11 mouse cellular contexts compared by ENCODE assay signal in the genomic region with DNA sequence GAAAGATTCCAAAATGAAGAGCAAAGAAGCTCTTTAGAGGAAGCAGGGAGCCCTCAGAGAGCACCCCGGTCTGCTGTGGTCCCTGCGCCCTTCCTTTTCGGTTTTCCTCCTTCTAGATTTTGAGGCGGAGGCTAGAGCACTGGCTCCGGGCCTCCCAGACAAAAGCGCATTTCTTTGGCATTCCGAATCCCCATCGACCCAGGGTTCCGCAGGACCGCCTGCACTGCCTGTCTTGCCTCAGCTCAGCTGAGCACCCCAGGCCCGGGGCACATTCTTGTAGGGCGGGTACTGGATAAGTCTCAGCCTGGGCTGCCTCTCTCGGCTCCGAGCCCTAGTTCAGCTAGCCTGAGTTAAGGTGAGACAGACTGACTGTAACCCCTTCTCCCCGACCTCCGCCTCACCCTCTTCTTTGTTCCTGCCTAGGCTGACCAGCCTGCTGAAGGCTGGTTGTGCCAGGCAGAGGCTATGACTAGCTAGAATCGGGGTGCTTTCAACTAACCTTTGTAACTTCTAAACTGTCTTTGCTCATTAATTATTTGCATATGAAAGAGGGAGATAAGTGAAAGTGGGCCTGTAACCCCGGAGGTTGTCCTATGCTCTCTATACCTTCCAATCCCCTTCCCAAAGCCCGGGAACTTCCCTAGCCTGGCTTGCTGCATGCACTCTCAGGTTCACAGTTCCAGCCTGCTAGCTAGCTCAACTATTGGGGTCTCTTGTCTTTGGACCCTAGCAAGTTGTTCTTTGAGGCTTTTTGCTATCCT. TPM values are rescaled to one million over a fixed set of nuclear protein-coding genes. Genes with fewer than 3 reads are reported as not detected.
DNase-seq lines count a peak whose midpoint lies in the region; TF ChIP-seq lines count a peak whose summit lies in the region.
"Had no signal": no experiment of that assay in that cellular context is flagged by ENCODE, and none has a peak within 500 bp of the region (broad histone marks: within the 10 kb centered on the region; RNA-seq: fewer than 3 reads in every experiment).

No protein-coding gene starts in this region.

- no peak for DNase-seq in heart, embryonic 10.5 days (ENCODE audit: low spot score)
- DNase-seq in heart, postnatal 25 days (ENCODE audit: low spot score): no peak
- no peak for DNase-seq in testis, postnatal 14 days (ENCODE audit: low spot score)
- peak; percentile 72 for DNase-seq in limb, embryonic 10.5 days (ENCODE audit: low spot score)
- no peak for DNase-seq in left cerebral cortex, postnatal 36 days (ENCODE audit: low spot score in 2 of 2)
- no peak for DNase-seq in cerebellum, adult 9-11 months
- DNase-seq in urinary bladder, adult 18-20 months (ENCODE audit: low spot score in 2 of 2): no peak

- H3K27ac ChIP-seq in heart, embryonic 10.5 days: no peak overlapping the region
- no peak overlapping the region for H3K27ac ChIP-seq in testis, adult 2 months (ENCODE audit: control insufficient read depth, insufficient read depth, low read depth, low read length)
- peak overlapping the region; percentile 89 for H3K27ac ChIP-seq in limb, embryonic 10.5 days

- H3K36me3 ChIP-seq in heart, embryonic 10.5 days: no peaks in the 10 kb centered on the region
- H3K36me3 ChIP-seq in testis, adult 2 months (ENCODE audit: control insufficient read depth, insufficient read depth, low read length): no peaks in the 10 kb centered on the region
- no peaks in the 10 kb centered on the region; the same call in 1 of the 2 replicates for H3K36me3 ChIP-seq in limb, embryonic 10.5 days

- TF ChIP-seq POLR2A in testis, adult 2 months (IDR thresholded peaks at IDR 0.05; ENCODE audit: control insufficient read depth, low read depth, low read length): no peak

- WGBS in heart, embryonic 10.5 days: 3% methylated on average over 19 of the region's 19 CpGs
- 2% methylated on average over 19 of the region's 19 CpGs for WGBS in limb, embryonic 10.5 days

- no peak for TF ChIP-seq CTCF in testis, adult 2 months (IDR thresholded peaks at IDR 0.05; ENCODE audit: control insufficient read depth, insufficient read depth, insufficient replicate concordance, low read depth, low read length)

- H3K4me1 ChIP-seq in heart, embryonic 10.5 days: peaks cover 22% of the 10 kb centered on the region
- peaks cover 22% of the 10 kb centered on the region for H3K4me1 ChIP-seq in testis, adult 2 months (ENCODE audit: control insufficient read depth, insufficient read depth, low read length)
- peaks cover 98% of the 10 kb centered on the region for H3K4me1 ChIP-seq in limb, embryonic 10.5 days

- intact Hi-C loops in heart, postnatal 25 days (cut with DNase I): no loop called here
- intact Hi-C loops in left cerebral cortex, postnatal 36 days (cut with DNase I): no loop called here

- peak overlapping the region; percentile 46 for H3K4me3 ChIP-seq in heart, embryonic 10.5 days
- peak overlapping the region; percentile 40 for H3K4me3 ChIP-seq in testis, adult 2 months (ENCODE audit: control insufficient read depth, low read depth, low read length)
- H3K4me3 ChIP-seq in limb, embryonic 10.5 days: peak overlapping the region; percentile 50

- no peaks in the 10 kb centered on the region for H3K9me3 ChIP-seq in heart, embryonic 10.5 days
- no peaks in the 10 kb centered on the region for H3K9me3 ChIP-seq in limb, embryonic 10.5 days (replicated peaks)

- H3K27me3 ChIP-seq in heart, embryonic 10.5 days (ENCODE audit: insufficient read depth, poor library complexity, severe bottlenecking): peaks cover 100% of the 10 kb centered on the region
- H3K27me3 ChIP-seq in testis, adult 2 months (ENCODE audit: control insufficient read depth, insufficient read depth, low read length): peaks cover 11% of the 10 kb centered on the region
- H3K27me3 ChIP-seq in limb, embryonic 10.5 days (ENCODE audit: low read depth, poor library complexity, severe bottlenecking): peaks cover 98% of the 10 kb centered on the region

RNA-seq across cellular contexts. Expression of a gene that starts 3.1 kb away (rescaled TPM):
- polyA plus RNA-seq in heart, embryonic 10.5 days (2016; fragmentation: Nextera tagmentation; extraction: Ambion mirVana): 0.81 and 6.6 TPM in 2 replicates
- total RNA-seq in heart, postnatal 25 days (2021): not detected
- polyA plus RNA-seq in testis, adult 2 months (2012; rRNA removed): 0.33 and 0.36 TPM in 2 replicates
- polyA plus RNA-seq in limb, embryonic 10.5 days (2016; fragmentation: Nextera tagmentation; extraction: Ambion mirVana): 9.1 and 9.8 TPM in 2 replicates
- total RNA-seq in left cerebral cortex, postnatal 36 days (2021): not detected
- total RNA-seq: common myeloid progenitor, adult 5-6 weeks; left cerebral cortex, postnatal 25 days had no signal

RNA-seq across cellular contexts. Expression of a gene that starts 17.5 kb away (rescaled TPM):
- polyA plus RNA-seq in heart, embryonic 10.5 days (2016; fragmentation: Nextera tagmentation; extraction: Ambion mirVana): 0.23 and 1.8 TPM in 2 replicates
- total RNA-seq in heart, postnatal 25 days (2021): not detected
- polyA plus RNA-seq in testis, adult 2 months (2012; rRNA removed): 1.0 and 1.1 TPM in 2 replicates
- polyA plus RNA-seq in limb, embryonic 10.5 days (2016; fragmentation: Nextera tagmentation; extraction: Ambion mirVana): 10.1 and 10.2 TPM in 2 replicates
- not detected for total RNA-seq in left cerebral cortex, postnatal 36 days (2021)
- total RNA-seq: common myeloid progenitor, adult 5-6 weeks; hematopoietic stem cell, adult 5-6 weeks; left cerebral cortex, postnatal 25 days had no signal

RNA-seq across cellular contexts. Expression of a gene that starts 25.2 kb away (rescaled TPM):
- 0.06 and 1.7 TPM in 2 replicates for polyA plus RNA-seq in heart, embryonic 10.5 days (2016; fragmentation: Nextera tagmentation; extraction: Ambion mirVana)
- total RNA-seq in heart, postnatal 25 days (2021): not detected
- 0.15 and 0.34 TPM in 2 replicates for polyA plus RNA-seq in testis, adult 2 months (2012; rRNA removed)
- 5.1 and 6.0 TPM in 2 replicates for polyA plus RNA-seq in limb, embryonic 10.5 days (2016; fragmentation: Nextera tagmentation; extraction: Ambion mirVana)
- total RNA-seq in left cerebral cortex, postnatal 36 days (2021): not detected
- total RNA-seq: common myeloid progenitor, adult 5-6 weeks; hematopoietic stem cell, adult 5-6 weeks; left cerebral cortex, postnatal 25 days had no signal

RNA-seq across cellular contexts. Expression of a gene that starts 39.3 kb away (rescaled TPM):
- polyA plus RNA-seq in heart, embryonic 10.5 days (2016; fragmentation: Nextera tagmentation; extraction: Ambion mirVana): 0.49 TPM in 1 of 2 replicates, not detected in the other
- not detected for total RNA-seq in heart, postnatal 25 days (2021)
- polyA plus RNA-seq in testis, adult 2 months (2012; rRNA removed): 2.1 and 2.6 TPM in 2 replicates
- polyA plus RNA-seq in limb, embryonic 10.5 days (2016; fragmentation: Nextera tagmentation; extraction: Ambion mirVana): 4.4 and 6.9 TPM in 2 replicates
- not detected for total RNA-seq in left cerebral cortex, postnatal 36 days (2021)
- total RNA-seq: common myeloid progenitor, adult 5-6 weeks; hematopoietic stem cell, adult 5-6 weeks; left cerebral cortex, postnatal 25 days had no signal

RNA-seq across cellular contexts. Expression of a gene that starts 48.3 kb away (rescaled TPM):
- 0.60 and 5.5 TPM in 2 replicates for polyA plus RNA-seq in heart, embryonic 10.5 days (2016; fragmentation: Nextera tagmentation; extraction: Ambion mirVana)
- total RNA-seq in heart, postnatal 25 days (2021): not detected
- polyA plus RNA-seq in testis, adult 2 months (2012; rRNA removed): 0.53 and 0.66 TPM in 2 replicates
- 10.6 and 12.7 TPM in 2 replicates for polyA plus RNA-seq in limb, embryonic 10.5 days (2016; fragmentation: Nextera tagmentation; extraction: Ambion mirVana)
- not detected for total RNA-seq in left cerebral cortex, postnatal 36 days (2021)
- total RNA-seq: common myeloid progenitor, adult 5-6 weeks; hematopoietic stem cell, adult 5-6 weeks; left cerebral cortex, postnatal 25 days had no signal
